Mouse (Mus musculus) effector memory CD4-positive, alpha-beta T cell, adult 5 months (primary cell): Measurements from ENCODE around the gene Ttk. TPM values are rescaled to one million over a fixed set of nuclear protein-coding genes. Genes with fewer than 3 reads are reported as not detected.

Source experiments
- polyA plus RNA-seq: library from polyadenylated mRNA; unstranded; fragments of 100-300 nt; shearing (Covaris generic); gene quantifications from one replicate; pipeline ENCODE4 v1.2.1, GENCODE M21; 2017

Ttk gene
- polyA plus RNA-seq, result 0.37 TPM

GRCm38 (mm10) chr9:83833811-83834747 is at the start of gene Ttk:
Gene Ttk, plus strand, starts transcription at chr9:83834689.

DNA sequence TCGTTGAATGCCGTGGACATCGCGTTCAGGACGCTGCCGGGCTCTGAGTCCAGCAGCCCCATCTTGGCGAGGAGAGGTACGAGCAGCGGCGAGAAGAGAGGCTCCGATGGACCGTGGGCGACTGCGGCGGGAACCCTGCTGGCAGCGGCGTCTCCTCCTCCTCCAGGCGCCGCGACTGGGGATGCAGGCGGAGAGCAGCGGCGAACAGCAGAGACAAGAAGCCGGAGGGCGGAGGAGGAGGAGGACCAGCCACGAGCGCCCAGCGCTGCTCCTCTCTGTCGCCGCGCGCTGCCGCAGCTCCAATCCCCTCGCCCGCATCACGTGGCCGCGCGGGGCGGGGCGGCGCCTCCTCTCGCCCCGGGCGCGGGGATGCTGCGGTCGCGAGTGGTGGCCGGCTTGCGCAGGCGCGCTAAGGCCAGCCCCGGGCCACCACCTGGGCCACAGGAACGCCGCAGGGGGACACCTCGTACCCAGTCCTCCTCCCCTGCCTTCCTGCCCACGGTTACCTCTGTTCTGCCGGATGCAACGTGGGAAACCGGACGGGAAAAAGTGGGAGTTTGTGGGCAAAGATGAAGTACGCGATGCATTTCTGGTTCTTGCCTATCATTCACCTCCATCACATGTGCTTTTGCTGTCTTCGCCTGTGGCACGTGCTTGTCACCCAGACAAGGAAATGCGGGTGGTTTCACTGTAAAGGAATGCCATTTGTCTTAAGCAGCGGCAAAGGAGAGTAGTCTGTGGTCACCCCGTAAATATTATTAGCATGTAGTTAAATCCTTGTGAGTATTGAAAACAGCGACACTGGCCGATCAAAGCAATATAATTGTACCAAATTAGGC is 28.3 kb upstream of the Ttk start, which contains the start of gene Elovl4:
Elovl4 (minus strand) TSS at position 301 of the 839 bp plus-strand sequence.

Other genes starting within 250 kb of the Ttk start
- gene Elovl4, start 28.4 kb upstream of the Ttk start, polyA plus RNA-seq, result 0.84 TPM
- gene Bckdhb, start 90.5 kb downstream of the Ttk start, polyA plus RNA-seq, result 10.3 TPM